Mouse (Mus musculus) limb, embryonic 10.5 days (tissue): ENCODE results near the gene B3gnt9. TPM values are rescaled to one million over a fixed set of nuclear protein-coding genes. Genes with fewer than 3 reads are reported as not detected.
"Not testable (repeated sequence)": the region's sequence is repeated elsewhere in the genome, so short reads cannot be mapped to it uniquely, and the experiment has no call there.

ENCODE experiments used
- DNase-seq: peaks from one replicate; pipeline ENCODE4 v3.0.0-alpha.2; 2017; ENCODE audit warnings: low spot score
- H3K27ac ChIP-seq: fragments of 300-500 bp; sonication (generic); 2 replicates; pipeline ENCODE4 v1.5.1; 2016; ENCODE audit warnings: mild to moderate bottlenecking
- H3K27me3 ChIP-seq: fragments of 300-500 bp; sonication (generic); 2 replicates; pipeline ENCODE4 v1.6.1; 2016; ENCODE audit warnings: low read depth, mild to moderate bottlenecking; ENCODE audit not compliant: poor library complexity, severe bottlenecking
- H3K36me3 ChIP-seq: fragments of 300-500 bp; sonication (generic); 2 replicates; pipeline ENCODE4 v1.6.1; 2016; ENCODE audit warnings: mild to moderate bottlenecking, moderate library complexity
- H3K4me1 ChIP-seq: fragments of 300-500 bp; sonication (generic); 2 replicates; pipeline ENCODE4 v1.6.1; 2016
- H3K4me3 ChIP-seq: fragments of 300-500 bp; sonication (generic); 2 replicates; pipeline ENCODE4 v1.5.1; 2016; ENCODE audit warnings: mild to moderate bottlenecking, moderate library complexity
- H3K9me3 ChIP-seq: fragments of 300-500 bp; sonication (generic); replicated peaks from 2 replicates; pipeline ENCODE4 v1.6.1; 2016; ENCODE audit warnings: mild to moderate bottlenecking
- WGBS: fragments of 180-500 bp; shearing (Covaris S2); methylation state at CpG from one replicate; pipeline ENCODE4 v1.1.7; 2016; 5-methylcytosine and 5-hydroxymethylcytosine counted together
- polyA plus RNA-seq: library from polyadenylated mRNA; unstranded; fragments of >200 nt; fragmentation: Nextera tagmentation; extraction: Ambion mirVana; gene quantifications from 2 replicates; pipeline ENCODE4 v1.2.1, GENCODE M21; 2016

B3gnt9 gene
- polyA plus RNA-seq, 1 experiment from 2014 or later, result 1.7 TPM

GRCm38 (mm10) chr8:105241016-105241415 lies 13.9 kb downstream of the B3gnt9 start:
- DNase-seq, result no peak
- no peaks in the 10 kb centered on the region for H3K4me1 ChIP-seq
- no peak overlapping the region for H3K4me3 ChIP-seq
- H3K9me3 ChIP-seq, result no peaks in the 10 kb centered on the region
- H3K27ac ChIP-seq, result no peak overlapping the region
- 98% methylated on average over 7 of the region's 7 CpGs for WGBS
- peaks cover 66% of the 10 kb centered on the region for H3K36me3 ChIP-seq
- H3K27me3 ChIP-seq, result no peaks in the 10 kb centered on the region

GRCm38 (mm10) chr8:105237442-105238142 lies 17.4 kb downstream of the B3gnt9 start:
- Histone ChIP-seq H3K36me3 (peaks cover 73% of the 10 kb centered on the region), H3K27me3 (no peaks in the 10 kb centered on the region), H3K4me1 (no peaks in the 10 kb centered on the region), H3K9me3 (no peaks in the 10 kb centered on the region), H3K4me3 (no peak overlapping the region), H3K27ac (no peak overlapping the region)
- no peak for DNase-seq
- WGBS, result 94% methylated on average over 14 of the region's 14 CpGs

DNA sequence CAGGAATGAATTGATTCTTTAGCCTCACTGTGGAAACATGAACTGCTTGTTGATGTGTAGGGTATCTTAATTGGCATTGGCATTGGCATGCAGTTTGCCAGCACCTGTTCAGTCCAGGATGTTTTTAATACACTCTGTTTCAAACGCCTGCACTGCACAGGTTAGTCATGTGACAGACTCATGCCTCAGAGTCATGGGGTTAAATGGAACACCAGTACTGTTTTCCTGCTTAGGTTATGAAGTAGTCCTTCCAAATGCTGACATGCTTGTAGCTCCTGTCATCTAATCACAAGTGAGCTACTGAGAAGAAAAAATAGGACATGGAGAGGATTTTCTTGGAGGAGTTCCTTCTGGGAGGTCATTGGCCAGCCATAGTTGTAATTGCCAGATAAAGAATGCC lies 19.7 kb downstream of the B3gnt9 start:
- no peak overlapping the region for H3K4me3 ChIP-seq
- H3K27me3 ChIP-seq, result no peaks in the 10 kb centered on the region
- H3K36me3 ChIP-seq, result peaks cover 58% of the 10 kb centered on the region
- H3K27ac ChIP-seq, result no peak overlapping the region
- 79% methylated on average over 1 of the region's 1 CpGs for WGBS
- H3K4me1 ChIP-seq, result no peaks in the 10 kb centered on the region
- H3K9me3 ChIP-seq, result no peaks in the 10 kb centered on the region
- DNase-seq, result no peak

GRCm38 (mm10) chr8:105233126-105233935 lies 21.6 kb downstream of the B3gnt9 start:
- no peak for DNase-seq
- no peaks in the 10 kb centered on the region for H3K4me1 ChIP-seq
- H3K27ac ChIP-seq, result no peak overlapping the region
- H3K4me3 ChIP-seq, result no peak overlapping the region
- WGBS, result 50% methylated on average over 1 of the region's 1 CpGs
- H3K9me3 ChIP-seq, result no peaks in the 10 kb centered on the region
- peaks cover 39% of the 10 kb centered on the region for H3K36me3 ChIP-seq
- no peaks in the 10 kb centered on the region for H3K27me3 ChIP-seq

DNA sequence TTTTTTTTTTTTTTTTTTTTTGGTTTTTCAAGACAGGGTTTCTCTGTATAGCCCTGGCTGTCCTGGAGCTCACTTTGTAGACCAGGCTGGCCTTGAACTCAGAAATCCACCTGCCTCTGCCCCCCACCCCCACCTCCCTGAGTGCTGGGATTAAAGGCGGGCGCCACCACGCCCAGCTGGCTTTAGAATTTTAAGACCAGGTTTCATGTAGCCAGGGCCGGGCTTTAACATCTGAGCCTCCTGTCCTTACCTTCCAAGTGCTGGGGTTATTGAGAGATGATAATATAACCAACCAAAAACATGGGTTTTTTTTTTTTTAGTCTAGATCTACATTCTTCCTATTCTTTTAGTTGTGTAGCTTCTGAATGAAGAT lies 22.6 kb downstream of the B3gnt9 start:
- peaks cover 37% of the 10 kb centered on the region for H3K36me3 ChIP-seq
- not testable (repeated sequence) for H3K4me1 ChIP-seq, DNase-seq, H3K27ac ChIP-seq, H3K9me3 ChIP-seq, H3K27me3 ChIP-seq, H3K4me3 ChIP-seq
- 94% methylated on average over 4 of the region's 4 CpGs for WGBS

GRCm38 (mm10) chr8:105231503-105232320 lies 23.2 kb downstream of the B3gnt9 start:
- H3K27me3 ChIP-seq, result no peaks in the 10 kb centered on the region
- no peak overlapping the region for H3K4me3 ChIP-seq
- H3K27ac ChIP-seq, result no peak overlapping the region
- 89% methylated on average over 12 of the region's 12 CpGs for WGBS
- no peaks in the 10 kb centered on the region for H3K9me3 ChIP-seq
- no peak for DNase-seq
- H3K4me1 ChIP-seq, result no peaks in the 10 kb centered on the region
- peaks cover 35% of the 10 kb centered on the region for H3K36me3 ChIP-seq

DNA sequence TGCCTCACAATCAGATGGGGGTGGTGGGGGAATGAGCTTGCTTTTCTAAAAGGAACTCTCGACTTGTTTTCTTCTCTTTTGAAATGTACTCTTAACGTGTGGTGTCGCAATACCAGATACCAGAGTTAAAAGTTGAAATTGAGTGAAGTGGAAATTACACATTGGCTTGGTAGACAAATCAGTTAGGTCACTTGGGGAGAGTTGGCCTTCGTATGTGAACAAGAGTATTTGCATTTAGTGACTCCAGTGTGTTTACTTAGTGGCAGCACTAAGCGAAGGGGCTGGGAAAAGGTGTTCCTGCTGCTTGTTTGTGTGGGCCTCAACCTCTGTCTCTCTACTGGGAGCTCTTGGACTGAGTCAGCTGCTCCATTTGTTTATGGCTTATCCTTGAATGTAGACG lies 29.0 kb downstream of the B3gnt9 start:
- WGBS, result 29% methylated on average over 6 of the region's 6 CpGs
- H3K4me1 ChIP-seq, result peaks cover 20% of the 10 kb centered on the region
- peak overlapping the region; percentile 97 for H3K4me3 ChIP-seq
- no peaks in the 10 kb centered on the region for H3K27me3 ChIP-seq
- H3K9me3 ChIP-seq, result no peaks in the 10 kb centered on the region
- H3K36me3 ChIP-seq, result 0 out of 2 replicates have a peak, but pooled peaks cover 2% of the 10 kb centered on the region
- peak overlapping the region; percentile 87 for H3K27ac ChIP-seq
- no peak for DNase-seq

- peak overlapping the region; percentile 97 for H3K4me3 ChIP-seq
- H3K9me3 ChIP-seq, result no peaks in the 10 kb centered on the region
- H3K4me1 ChIP-seq, result peaks cover 20% of the 10 kb centered on the region
- no peaks in the 10 kb centered on the region for H3K36me3 ChIP-seq
- no peaks in the 10 kb centered on the region for H3K27me3 ChIP-seq
- 0% methylated on average over 27 of the region's 27 CpGs for WGBS
- no peak for DNase-seq
- peak overlapping the region; percentile 87 for H3K27ac ChIP-seq
These were observed 29.7 kb downstream of the B3gnt9 start for GRCm38 (mm10) chr8:105225272-105225593.

DNA sequence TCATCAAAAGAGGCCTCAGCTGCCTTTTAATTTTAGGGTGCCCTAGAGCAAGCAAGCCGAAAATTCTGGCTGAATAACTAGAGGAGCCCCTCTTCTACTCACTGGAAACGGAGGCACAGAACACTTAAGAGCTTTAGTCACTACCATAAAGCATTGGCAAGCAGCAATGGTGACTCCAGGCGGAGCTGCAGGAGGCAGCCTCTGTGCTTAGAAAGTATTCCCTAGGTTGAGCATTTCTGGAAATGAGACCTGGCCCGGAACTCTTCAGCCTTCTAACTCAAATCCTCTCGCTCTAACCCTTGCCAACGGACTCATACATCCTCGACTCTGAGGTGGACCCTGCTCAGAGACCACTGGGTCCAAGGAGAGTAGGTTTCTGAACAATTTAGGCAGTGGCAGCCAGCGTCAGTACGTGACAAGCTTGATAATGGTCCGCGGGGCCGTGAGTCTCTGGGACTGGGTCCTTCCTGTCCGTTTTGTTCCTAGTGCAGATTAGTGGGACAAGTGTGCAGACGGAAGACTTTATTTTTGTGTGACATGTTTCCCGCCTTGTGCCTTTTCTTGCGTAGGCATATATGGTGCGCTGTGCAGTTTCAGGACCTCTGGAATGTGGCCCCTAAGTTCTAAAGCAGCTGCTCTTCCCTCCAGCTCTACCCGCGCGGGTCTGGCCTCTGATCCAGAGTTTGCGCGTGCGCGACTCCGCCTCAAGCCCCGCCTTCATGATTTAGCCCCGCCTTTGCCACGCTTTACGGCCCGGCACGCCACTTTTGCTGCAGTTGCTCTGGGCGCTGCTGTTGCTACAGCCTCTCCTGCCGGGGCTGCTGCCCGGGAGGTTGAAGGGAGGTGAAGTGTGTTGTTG lies 30.3 kb downstream of the B3gnt9 start, which contains the start of gene D230025D16Rik:
Gene D230025D16Rik, plus strand, starts transcription at position 733 of the 859 bp plus-strand sequence.
- H3K4me3 ChIP-seq, result peak within 1 kb of the TSS; percentile 97
- H3K36me3 ChIP-seq, result no peaks in the 10 kb centered on the region
- peak within 1 kb of the TSS; percentile 87 for H3K27ac ChIP-seq
- DNase-seq, result peak; percentile 99
- peaks cover 20% of the 10 kb centered on the region for H3K4me1 ChIP-seq
- WGBS, result 3% methylated on average over 34 of the region's 34 CpGs
- H3K27me3 ChIP-seq, result no peaks in the 10 kb centered on the region
- no peaks in the 10 kb centered on the region for H3K9me3 ChIP-seq

DNA sequence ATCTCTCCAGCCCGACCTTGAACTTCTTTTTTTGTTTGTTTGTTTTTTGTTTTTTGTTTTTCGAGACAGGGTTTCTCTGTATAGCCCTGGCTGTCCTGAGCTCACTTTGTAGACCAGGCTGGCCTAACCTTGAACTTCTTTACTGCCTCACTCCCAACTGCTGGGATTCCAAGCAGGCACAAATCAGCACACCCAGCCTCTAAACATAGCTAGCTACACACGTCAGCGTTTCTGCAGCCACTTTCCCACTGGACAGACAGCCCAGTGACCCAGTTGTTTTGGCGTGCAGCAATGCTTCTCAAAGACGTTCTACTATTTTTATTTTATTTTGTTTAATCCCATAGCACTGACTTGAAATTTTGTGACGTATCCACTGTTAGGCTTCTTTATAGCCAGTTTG lies 31.1 kb downstream of the B3gnt9 start:
- Histone ChIP-seq H3K27ac (no peak overlapping the region; the same call in 1 of the 2 replicates), H3K4me3 (peak overlapping the region; percentile 97; the same call in 1 of the 2 replicates), H3K36me3 (no peaks in the 10 kb centered on the region), H3K27me3 (no peaks in the 10 kb centered on the region), H3K4me1 (peaks cover 20% of the 10 kb centered on the region), H3K9me3 (no peaks in the 10 kb centered on the region)
- 83% methylated on average over 7 of the region's 7 CpGs for WGBS
- no peak for DNase-seq

DNA sequence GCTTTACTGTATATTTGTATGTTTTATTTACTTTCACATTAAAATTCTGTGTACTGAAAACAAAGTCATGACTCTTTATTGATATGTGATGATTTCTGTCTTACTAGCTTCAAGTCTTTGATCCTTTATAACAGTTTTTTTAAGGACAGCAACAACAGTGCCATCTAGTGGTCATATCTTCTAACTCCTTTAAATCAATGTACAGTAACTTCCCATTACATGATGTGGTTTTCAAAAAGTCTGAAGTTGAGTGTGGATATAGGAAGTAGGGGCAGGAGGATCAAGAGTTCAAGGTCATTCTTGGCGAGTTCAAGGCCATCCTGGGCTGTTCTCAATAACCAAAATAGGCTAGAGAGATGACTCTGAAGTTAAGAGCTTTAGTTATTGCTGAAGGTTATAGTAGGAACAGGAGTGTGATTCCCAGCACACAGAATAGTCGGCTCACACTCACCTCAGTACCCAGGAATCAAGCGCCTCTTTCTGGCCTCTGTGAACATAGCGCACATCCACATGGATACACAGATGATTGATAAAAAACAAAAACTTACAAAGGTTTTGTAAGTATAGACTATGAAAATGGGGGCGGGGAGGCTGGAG lies 36.9 kb downstream of the B3gnt9 start:
- 81% methylated on average over 5 of the region's 5 CpGs for WGBS
- no peak overlapping the region for H3K27ac ChIP-seq
- no peaks in the 10 kb centered on the region for H3K4me1 ChIP-seq
- no peak for DNase-seq
- no peaks in the 10 kb centered on the region for H3K9me3 ChIP-seq
- H3K27me3 ChIP-seq, result no peaks in the 10 kb centered on the region
- no peak overlapping the region for H3K4me3 ChIP-seq
- peaks cover 43% of the 10 kb centered on the region for H3K36me3 ChIP-seq

GRCm38 (mm10) chr8:105214104-105214503 lies 40.8 kb downstream of the B3gnt9 start:
- DNase-seq, result no peak
- no peak overlapping the region for H3K27ac ChIP-seq
- H3K4me1 ChIP-seq, result no peaks in the 10 kb centered on the region
- 88% methylated on average over 5 of the region's 5 CpGs for WGBS
- no peak overlapping the region for H3K4me3 ChIP-seq
- peaks cover 71% of the 10 kb centered on the region for H3K36me3 ChIP-seq
- no peaks in the 10 kb centered on the region for H3K9me3 ChIP-seq
- H3K27me3 ChIP-seq, result no peaks in the 10 kb centered on the region
